Mouse (Mus musculus) embryonic facial prominence, embryonic 11.5 days (tissue): ENCODE results near the gene Lrrc49. TPM values are rescaled to one million over a fixed set of nuclear protein-coding genes. Genes with fewer than 3 reads are reported as not detected.
A peak's percentile ranks its signal among the peaks of the same experiment; 100 is the strongest.

Experiments
- ATAC-seq: fragments of 200-750 bp; cut with Nextera tagmentation; replicated peaks from 2 replicates; pipeline ENCODE4 v1.8.0; 2017; ENCODE audit warnings: low read depth; ENCODE audit not compliant: insufficient number of reproducible peaks, low FRiP score, low TSS enrichment
- DNase-seq: peaks from one replicate; pipeline ENCODE4 v3.0.0-alpha.2; 2015; ENCODE audit warnings: low spot score
- H3K27ac ChIP-seq: fragments of 300-500 bp; sonication (generic); replicated peaks from 2 replicates; pipeline ENCODE4 v1.5.1; 2014; ENCODE audit warnings: mild to moderate bottlenecking, low read depth, low read length, control low read depth
- H3K27me3 ChIP-seq: fragments of 300-500 bp; sonication (generic); 2 replicates; pipeline ENCODE4 v1.6.1; 2014; ENCODE audit warnings: mild to moderate bottlenecking, low read length, moderate library complexity, mixed read lengths; ENCODE audit not compliant: control insufficient read depth, insufficient read depth
- H3K36me3 ChIP-seq: fragments of 300-500 bp; sonication (generic); replicated peaks from 2 replicates; pipeline ENCODE4 v1.6.1; 2014; ENCODE audit warnings: low read depth, mild to moderate bottlenecking, low read length, moderate library complexity, mixed read lengths; ENCODE audit not compliant: control insufficient read depth, insufficient read depth
- H3K4me1 ChIP-seq: fragments of 300-500 bp; sonication (generic); 2 replicates; pipeline ENCODE4 v1.6.1; 2014; ENCODE audit warnings: low read length, mixed read lengths; ENCODE audit not compliant: control insufficient read depth, insufficient read depth
- H3K4me2 ChIP-seq: fragments of 300-500 bp; sonication (generic); 2 replicates; pipeline ENCODE4 v1.6.1; 2014; ENCODE audit warnings: low read depth, mild to moderate bottlenecking, control low read depth, low read length, moderate library complexity
- H3K4me3 ChIP-seq: fragments of 300-500 bp; sonication (generic); 2 replicates; pipeline ENCODE4 v1.5.1; 2014; ENCODE audit warnings: low read depth, low read length, control low read depth
- H3K9ac ChIP-seq: fragments of 300-500 bp; sonication (generic); replicated peaks from 2 replicates; pipeline ENCODE4 v1.6.1; 2014; ENCODE audit warnings: mild to moderate bottlenecking, control low read depth, low read length
- H3K9me3 ChIP-seq: fragments of 300-500 bp; sonication (generic); replicated peaks from 2 replicates; pipeline ENCODE4 v1.6.1; 2016; ENCODE audit warnings: mild to moderate bottlenecking, low read length, inconsistent platforms, mixed read lengths; ENCODE audit not compliant: control insufficient read depth
- WGBS: fragments of 180-500 bp; shearing (Covaris S2); extraction: QIAGEN DNeasy Blood & Tissue Kit; methylation state at CpG from one replicate; pipeline ENCODE4 v1.1.7; 2014; 5-methylcytosine and 5-hydroxymethylcytosine counted together
- polyA plus RNA-seq: library from polyadenylated mRNA; unstranded; fragments of >200 nt; fragmentation: Nextera tagmentation; extraction: Ambion mirVana; gene quantifications from 2 replicates; pipeline ENCODE4 v1.2.1, GENCODE M21; 2014

Lrrc49 gene
- polyA plus RNA-seq, 1 experiment from 2014 or later: 38.7 TPM

- H3K4me1 ChIP-seq: no peaks in the 10 kb centered on the region
- no peak overlapping the region for H3K4me3 ChIP-seq
- H3K27ac ChIP-seq: no peak overlapping the region
- WGBS: 95% methylated on average over 2 of the region's 2 CpGs
- ATAC-seq: no peak
- H3K27me3 ChIP-seq: no peaks in the 10 kb centered on the region
- H3K9ac ChIP-seq: no peak overlapping the region
- no peaks in the 10 kb centered on the region for H3K36me3 ChIP-seq
- no peak overlapping the region for H3K4me2 ChIP-seq
- H3K9me3 ChIP-seq: no peaks in the 10 kb centered on the region
- no peak for DNase-seq
Measured at GRCm38 (mm10) chr9:60612260-60612659, 75.7 kb downstream of the Lrrc49 start.

DNA sequence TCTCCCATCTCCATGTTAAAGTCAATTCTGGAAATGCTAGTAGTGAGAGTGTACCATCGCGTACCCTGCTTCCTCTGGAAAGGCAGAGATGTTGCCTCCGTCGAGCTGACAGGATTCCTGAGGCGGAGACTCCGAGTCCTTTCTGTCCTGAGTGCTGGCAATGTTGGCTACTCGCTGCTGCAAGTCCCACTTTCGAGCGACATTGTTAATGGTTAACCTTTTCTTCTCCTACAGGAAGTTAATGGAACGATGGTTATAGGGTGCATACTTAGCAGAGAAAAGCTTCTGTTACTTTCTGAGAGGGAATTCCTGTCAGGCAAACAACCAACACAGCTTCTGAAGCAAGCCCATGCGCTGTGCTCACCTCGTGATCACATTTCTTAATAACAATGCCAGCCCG is 77.8 kb downstream of the Lrrc49 start:
- ATAC-seq (no peak), DNase-seq (no peak)
- Histone ChIP-seq H3K4me2 (no peak overlapping the region), H3K27ac (no peak overlapping the region), H3K9me3 (no peaks in the 10 kb centered on the region), H3K9ac (no peak overlapping the region), H3K36me3 (no peaks in the 10 kb centered on the region), H3K4me3 (no peak overlapping the region), H3K27me3 (no peaks in the 10 kb centered on the region), H3K4me1 (no peaks in the 10 kb centered on the region)
- 78% methylated on average over 13 of the region's 13 CpGs for WGBS

DNA sequence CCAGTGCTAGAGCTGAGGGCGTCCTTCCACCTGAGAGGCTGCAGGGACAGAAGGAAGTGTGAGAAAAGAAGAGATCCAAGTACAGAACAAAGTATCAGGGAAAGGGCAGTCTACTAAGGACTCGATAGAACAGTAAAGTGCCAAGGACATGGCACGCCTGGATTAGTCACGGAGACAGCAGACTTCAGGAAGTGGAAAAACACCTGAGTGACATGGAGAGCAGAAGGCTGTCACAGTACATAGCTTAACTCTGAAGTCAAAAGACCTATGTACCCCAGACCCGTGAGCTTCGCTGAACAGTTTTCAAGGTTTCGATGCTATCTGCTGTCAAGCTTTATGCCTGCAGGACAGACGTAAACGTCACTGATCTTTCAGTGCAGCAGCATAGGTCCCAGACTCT is 79.1 kb downstream of the Lrrc49 start:
- no peaks in the 10 kb centered on the region for H3K4me1 ChIP-seq
- no peaks in the 10 kb centered on the region for H3K9me3 ChIP-seq
- no peak for ATAC-seq
- H3K36me3 ChIP-seq: no peaks in the 10 kb centered on the region
- H3K27me3 ChIP-seq: no peaks in the 10 kb centered on the region
- 90% methylated on average over 9 of the region's 9 CpGs for WGBS
- no peak overlapping the region for H3K4me2 ChIP-seq
- H3K4me3 ChIP-seq: no peak overlapping the region
- H3K27ac ChIP-seq: no peak overlapping the region
- no peak for DNase-seq
- no peak overlapping the region for H3K9ac ChIP-seq

GRCm38 (mm10) chr9:60608086-60608485 is 79.9 kb downstream of the Lrrc49 start:
- H3K27ac ChIP-seq: no peak overlapping the region
- no peaks in the 10 kb centered on the region for H3K9me3 ChIP-seq
- H3K4me3 ChIP-seq: no peak overlapping the region
- 79% methylated on average over 3 of the region's 3 CpGs for WGBS
- no peaks in the 10 kb centered on the region for H3K4me1 ChIP-seq
- no peak overlapping the region for H3K9ac ChIP-seq
- no peak overlapping the region for H3K4me2 ChIP-seq
- no peaks in the 10 kb centered on the region for H3K27me3 ChIP-seq
- ATAC-seq (no peak), DNase-seq (no peak)
- H3K36me3 ChIP-seq: no peaks in the 10 kb centered on the region

- Histone ChIP-seq H3K27ac (no peak overlapping the region), H3K4me2 (no peak overlapping the region), H3K36me3 (no peaks in the 10 kb centered on the region), H3K4me3 (no peak overlapping the region), H3K9me3 (no peaks in the 10 kb centered on the region), H3K27me3 (no peaks in the 10 kb centered on the region), H3K4me1 (no peaks in the 10 kb centered on the region), H3K9ac (no peak overlapping the region)
- ATAC-seq (no peak), DNase-seq (no peak)
- 79% methylated on average over 2 of the region's 2 CpGs for WGBS
Measured at GRCm38 (mm10) chr9:60604971-60605370, 83.0 kb downstream of the Lrrc49 start.

DNA sequence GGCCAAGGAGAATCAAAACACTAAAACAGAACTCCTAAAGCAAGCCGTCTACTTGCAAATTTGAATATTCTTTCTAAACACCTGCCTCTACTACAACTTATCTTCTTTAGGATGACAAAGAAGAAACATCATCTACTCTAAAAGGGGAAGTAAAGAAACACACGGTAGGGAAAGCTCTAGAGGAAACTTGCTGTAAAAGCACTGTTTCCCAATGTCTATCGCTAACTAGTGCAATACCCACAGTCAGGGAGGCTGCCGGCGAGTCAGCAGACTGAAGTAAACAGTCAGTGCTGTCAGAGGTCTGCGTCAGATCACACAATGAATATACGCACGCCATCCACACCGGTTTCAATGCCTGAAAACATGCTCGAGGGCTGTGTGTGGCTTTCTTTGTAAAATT is 86.0 kb downstream of the Lrrc49 start:
- no peak for ATAC-seq
- no peak overlapping the region; the same call in 1 of the 2 replicates for H3K27ac ChIP-seq
- H3K27me3 ChIP-seq: no peaks in the 10 kb centered on the region
- 84% methylated on average over 10 of the region's 10 CpGs for WGBS
- no peak overlapping the region for H3K4me3 ChIP-seq
- H3K9ac ChIP-seq: no peak overlapping the region
- no peak overlapping the region for H3K4me2 ChIP-seq
- H3K4me1 ChIP-seq: no peaks in the 10 kb centered on the region
- no peaks in the 10 kb centered on the region for H3K9me3 ChIP-seq
- no peak for DNase-seq
- H3K36me3 ChIP-seq: no peaks in the 10 kb centered on the region

DNA sequence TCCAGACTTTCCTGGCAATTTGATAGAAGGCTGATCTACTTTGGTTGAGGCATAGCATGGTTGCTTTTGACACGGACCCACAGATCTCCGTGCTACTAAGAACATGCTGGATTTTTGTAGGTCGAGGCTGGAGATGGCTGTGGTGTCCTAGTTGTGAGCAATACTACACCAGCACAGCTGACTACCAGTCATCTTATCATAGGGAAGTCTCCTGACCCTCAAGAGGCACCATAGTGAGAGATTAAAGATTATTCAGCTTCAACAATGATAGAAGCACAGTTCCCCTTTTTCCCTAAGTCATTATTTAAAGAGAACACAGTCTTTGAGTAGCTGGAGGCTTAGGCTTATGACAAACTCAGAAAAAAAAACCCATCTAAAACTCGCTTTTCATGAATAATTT is 87.7 kb downstream of the Lrrc49 start:
- Histone ChIP-seq H3K9ac (no peak overlapping the region), H3K4me3 (no peak overlapping the region), H3K9me3 (no peaks in the 10 kb centered on the region), H3K27me3 (no peaks in the 10 kb centered on the region), H3K36me3 (no peaks in the 10 kb centered on the region), H3K27ac (no peak overlapping the region), H3K4me2 (no peak overlapping the region), H3K4me1 (no peaks in the 10 kb centered on the region)
- DNase-seq (no peak), ATAC-seq (no peak)
- WGBS: 84% methylated on average over 4 of the region's 4 CpGs

GRCm38 (mm10) chr9:60599489-60599888 is 88.5 kb downstream of the Lrrc49 start:
- no peaks in the 10 kb centered on the region for H3K4me1 ChIP-seq
- ATAC-seq (no peak), DNase-seq (peak; percentile 44)
- WGBS: 79% methylated on average over 2 of the region's 2 CpGs
- H3K9ac ChIP-seq: no peak overlapping the region
- H3K36me3 ChIP-seq: no peaks in the 10 kb centered on the region
- no peak overlapping the region for H3K4me3 ChIP-seq
- H3K9me3 ChIP-seq: no peaks in the 10 kb centered on the region
- no peak overlapping the region for H3K27ac ChIP-seq
- no peak overlapping the region for H3K4me2 ChIP-seq
- H3K27me3 ChIP-seq: no peaks in the 10 kb centered on the region
